Mouse (Mus musculus) small intestine, adult 2 months (tissue): ENCODE results near the gene Pam16.

Experiments used
- CTCF ChIP-seq: fragments of 200-500 bp; IDR thresholded peaks from 2 replicates; pipeline ENCODE4 v1.5.1; 2012; ENCODE audit warnings: low read depth, mild to moderate bottlenecking, control low read depth, inconsistent platforms, low read length, moderate library complexity, mixed read lengths; ENCODE audit not compliant: insufficient replicate concordance, insufficient read length; ENCODE audit errors: extremely low read depth
- POLR2A ChIP-seq: fragments of 200-500 bp; IDR thresholded peaks from 2 replicates; pipeline ENCODE4 v1.6.1; 2012; ENCODE audit warnings: low read depth, mild to moderate bottlenecking, control low read depth, inconsistent platforms, low read length, moderate library complexity

DNA sequence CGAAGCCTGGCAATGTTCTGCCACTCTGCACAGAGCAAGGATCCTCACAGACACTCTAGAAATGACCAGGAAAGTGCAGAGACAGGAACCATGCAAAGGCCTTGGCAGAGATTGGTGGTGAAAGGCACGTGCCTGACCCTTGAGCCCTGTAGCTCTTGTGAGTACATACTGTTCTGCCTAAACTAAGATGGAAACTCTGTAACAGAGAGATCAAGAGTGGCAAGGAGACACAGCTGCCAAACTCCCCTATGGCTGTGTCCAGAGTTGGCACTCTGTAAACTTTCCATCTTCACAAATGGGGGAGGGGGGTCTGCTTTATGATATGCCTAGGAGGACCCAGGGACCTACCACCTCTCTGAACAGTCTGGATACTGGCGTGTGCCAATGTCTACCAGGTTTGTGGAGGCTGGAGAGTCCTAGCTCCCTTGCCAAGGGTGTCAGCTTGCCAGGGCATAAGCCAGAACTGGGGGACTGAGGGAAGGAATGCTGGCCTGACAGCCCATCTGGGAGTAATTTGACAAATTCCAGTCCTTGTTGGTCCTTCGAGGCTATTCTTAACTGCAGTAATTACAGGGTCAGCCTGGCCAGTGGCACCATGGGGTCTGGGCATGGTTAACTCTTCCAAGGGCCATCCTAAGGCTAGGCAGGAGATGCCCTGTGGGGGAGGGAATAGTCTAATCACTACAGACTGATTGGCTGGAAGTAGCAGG, 28.1 kb upstream of the Pam16 start:
- TF ChIP-seq CTCF (no peak), POLR2A (no peak)
